Mouse (Mus musculus) intestine, postnatal 0 days (tissue): ENCODE measurements around the gene Dram1. TPM values are rescaled to one million over a fixed set of nuclear protein-coding genes. Genes with fewer than 3 reads are reported as not detected.
A peak's percentile ranks its signal among the peaks of the same experiment; 100 is the strongest.
"Not testable (repeated sequence)": the region's sequence is repeated elsewhere in the genome, so short reads cannot be mapped to it uniquely, and the experiment has no call there.

ENCODE experiments used
- ATAC-seq: fragments of 200-750 bp; cut with Nextera tagmentation; 2 replicates; pipeline ENCODE4 v1.8.0; 2017; ENCODE audit warnings: mild to moderate bottlenecking, moderate TSS enrichment, moderate library complexity
- H3K27ac ChIP-seq: fragments of 300-500 bp; sonication (generic); 2 replicates; pipeline ENCODE4 v1.5.1; 2014; ENCODE audit warnings: mild to moderate bottlenecking, low read depth, low read length, moderate library complexity
- H3K27me3 ChIP-seq: fragments of 300-500 bp; sonication (generic); replicated peaks from 2 replicates; pipeline ENCODE4 v1.6.1; 2014; ENCODE audit warnings: low read length, mixed read lengths; ENCODE audit not compliant: control insufficient read depth, insufficient read depth
- H3K36me3 ChIP-seq: fragments of 300-500 bp; sonication (generic); 2 replicates; pipeline ENCODE4 v1.6.1; 2014; ENCODE audit warnings: mild to moderate bottlenecking, moderate library complexity; ENCODE audit not compliant: control insufficient read depth, insufficient read depth
- H3K4me1 ChIP-seq: fragments of 300-500 bp; sonication (generic); replicated peaks from 2 replicates; pipeline ENCODE4 v1.6.1; 2014; ENCODE audit warnings: antibody characterized with exemption, low read length, mixed read lengths; ENCODE audit not compliant: control insufficient read depth, insufficient read depth
- H3K4me2 ChIP-seq: fragments of 300-500 bp; sonication (generic); replicated peaks from 2 replicates; pipeline ENCODE4 v1.6.1; 2014; ENCODE audit warnings: low read depth, mild to moderate bottlenecking, moderate library complexity
- H3K4me3 ChIP-seq: fragments of 300-500 bp; sonication (generic); 2 replicates; pipeline ENCODE4 v1.5.1; 2014; ENCODE audit warnings: low read depth, low read length
- H3K9ac ChIP-seq: fragments of 300-500 bp; sonication (generic); 2 replicates; pipeline ENCODE4 v1.6.1; 2014; ENCODE audit warnings: mild to moderate bottlenecking, low read depth, low read length
- H3K9me3 ChIP-seq: fragments of 300-500 bp; sonication (generic); 2 replicates; pipeline ENCODE4 v1.6.1; 2016; ENCODE audit warnings: mixed run types; ENCODE audit not compliant: control insufficient read depth
- CTCF ChIP-seq: sonication (generic); IDR thresholded peaks from 2 replicates; pipeline ENCODE4 v1.5.1; 2016; ENCODE audit warnings: low read depth, mild to moderate bottlenecking, control low read depth, antibody characterized with exemption, moderate library complexity
- WGBS: fragments of 180-500 bp; shearing (Covaris S2); extraction: QIAGEN DNeasy Blood & Tissue Kit; methylation state at CpG from one replicate; pipeline ENCODE4 v1.1.7; 2014; 5-methylcytosine and 5-hydroxymethylcytosine counted together
- polyA plus RNA-seq: library from polyadenylated mRNA; unstranded; fragments of >200 nt; fragmentation: Nextera tagmentation; extraction: Ambion mirVana; gene quantifications from 2 replicates; pipeline ENCODE4 v1.2.1, GENCODE M21; 2015

The Dram1 gene
- polyA plus RNA-seq, 1 experiment from 2014 or later: 2.1 TPM

GRCm38 (mm10) chr10:88381286-88381685, 2.4 kb upstream of the Dram1 start:
- Histone ChIP-seq H3K4me2 (peak overlapping the region; percentile 93), H3K4me3 (no peak overlapping the region), H3K27me3 (no peaks in the 10 kb centered on the region), H3K36me3 (no peaks in the 10 kb centered on the region), H3K4me1 (no peaks in the 10 kb centered on the region), H3K9me3 (no peaks in the 10 kb centered on the region), H3K9ac (no peak overlapping the region), H3K27ac (no peak overlapping the region)
- ATAC-seq: no peak
- TF ChIP-seq CTCF: no peak
- WGBS: 77% methylated on average over 4 of the region's 4 CpGs

GRCm38 (mm10) chr10:88380430-88381060, 1.7 kb upstream of the Dram1 start:
- no peak for ATAC-seq
- no peak overlapping the region for H3K9ac ChIP-seq
- no peaks in the 10 kb centered on the region for H3K4me1 ChIP-seq
- H3K9me3 ChIP-seq: no peaks in the 10 kb centered on the region
- H3K36me3 ChIP-seq: no peaks in the 10 kb centered on the region
- peak overlapping the region; percentile 29; the same call in 1 of the 2 replicates for H3K27ac ChIP-seq
- peak; percentile 39 for TF ChIP-seq CTCF
- H3K4me3 ChIP-seq: peak overlapping the region; percentile 76
- H3K27me3 ChIP-seq: no peaks in the 10 kb centered on the region
- peak overlapping the region; percentile 93 for H3K4me2 ChIP-seq
- WGBS: 41% methylated on average over 14 of the region's 14 CpGs

GRCm38 (mm10) chr10:88380002-88380401, 1.1 kb upstream of the Dram1 start:
- Histone ChIP-seq H3K4me2 (peak overlapping the region; percentile 93), H3K9ac (no peak overlapping the region), H3K9me3 (no peaks in the 10 kb centered on the region), H3K27ac (peak overlapping the region; percentile 77; the same call in 1 of the 2 replicates), H3K36me3 (no peaks in the 10 kb centered on the region), H3K4me1 (no peaks in the 10 kb centered on the region), H3K27me3 (no peaks in the 10 kb centered on the region), H3K4me3 (peak overlapping the region; percentile 76)
- 3% methylated on average over 11 of the region's 11 CpGs for WGBS
- TF ChIP-seq CTCF: no peak
- peak; percentile 84 for ATAC-seq

GRCm38 (mm10) chr10:88377666-88378065, 1.2 kb downstream of the Dram1 start:
- H3K36me3 ChIP-seq: no peaks in the 10 kb centered on the region
- H3K4me1 ChIP-seq: no peaks in the 10 kb centered on the region
- H3K4me2 ChIP-seq: no peak overlapping the region
- no peaks in the 10 kb centered on the region for H3K27me3 ChIP-seq
- H3K9ac ChIP-seq: no peak overlapping the region
- WGBS: 71% methylated on average over 4 of the region's 4 CpGs
- no peaks in the 10 kb centered on the region for H3K9me3 ChIP-seq
- no peak overlapping the region for H3K4me3 ChIP-seq
- no peak for ATAC-seq
- no peak overlapping the region for H3K27ac ChIP-seq
- TF ChIP-seq CTCF: no peak

- no peak overlapping the region for H3K4me3 ChIP-seq
- TF ChIP-seq CTCF: peak; percentile 99
- no peaks in the 10 kb centered on the region for H3K4me1 ChIP-seq
- no peak overlapping the region for H3K9ac ChIP-seq
- no peak for ATAC-seq
- H3K9me3 ChIP-seq: no peaks in the 10 kb centered on the region
- no peaks in the 10 kb centered on the region for H3K36me3 ChIP-seq
- H3K4me2 ChIP-seq: 0 out of 2 replicates have a peak overlapping the region, but pooled peaks have one; percentile 6
- 3% methylated on average over 11 of the region's 11 CpGs for WGBS
- H3K27ac ChIP-seq: no peak overlapping the region
- H3K27me3 ChIP-seq: no peaks in the 10 kb centered on the region
These were observed 2.1 kb downstream of the Dram1 start for GRCm38 (mm10) chr10:88376770-88377169.

- Histone ChIP-seq H3K4me2 (no peak overlapping the region), H3K36me3 (no peaks in the 10 kb centered on the region), H3K27me3 (no peaks in the 10 kb centered on the region), H3K27ac (no peak overlapping the region), H3K9ac (no peak overlapping the region), H3K4me3 (no peak overlapping the region), H3K9me3 (no peaks in the 10 kb centered on the region), H3K4me1 (no peaks in the 10 kb centered on the region)
- TF ChIP-seq CTCF: 0 out of 2 replicates have a peak, but pooled peaks have one; percentile 20
- 48% methylated on average over 10 of the region's 10 CpGs for WGBS
- ATAC-seq: no peak
These were observed 3.9 kb downstream of the Dram1 start for GRCm38 (mm10) chr10:88374984-88375383.

GRCm38 (mm10) chr10:88372945-88373344, 5.9 kb downstream of the Dram1 start:
- not testable (repeated sequence) for H3K27ac ChIP-seq, H3K4me1 ChIP-seq, H3K9me3 ChIP-seq, ATAC-seq, H3K27me3 ChIP-seq, H3K36me3 ChIP-seq, H3K9ac ChIP-seq, H3K4me2 ChIP-seq, H3K4me3 ChIP-seq
- 80% methylated on average over 2 of the region's 2 CpGs for WGBS
